Mouse (Mus musculus): Measurements from ENCODE around the gene Ang2. TPM values are rescaled to one million over a fixed set of nuclear protein-coding genes. Genes with fewer than 3 reads are reported as not detected.

The Ang2 gene
- total RNA-seq, 2 experiments from 2014 or later = not detected

DNA sequence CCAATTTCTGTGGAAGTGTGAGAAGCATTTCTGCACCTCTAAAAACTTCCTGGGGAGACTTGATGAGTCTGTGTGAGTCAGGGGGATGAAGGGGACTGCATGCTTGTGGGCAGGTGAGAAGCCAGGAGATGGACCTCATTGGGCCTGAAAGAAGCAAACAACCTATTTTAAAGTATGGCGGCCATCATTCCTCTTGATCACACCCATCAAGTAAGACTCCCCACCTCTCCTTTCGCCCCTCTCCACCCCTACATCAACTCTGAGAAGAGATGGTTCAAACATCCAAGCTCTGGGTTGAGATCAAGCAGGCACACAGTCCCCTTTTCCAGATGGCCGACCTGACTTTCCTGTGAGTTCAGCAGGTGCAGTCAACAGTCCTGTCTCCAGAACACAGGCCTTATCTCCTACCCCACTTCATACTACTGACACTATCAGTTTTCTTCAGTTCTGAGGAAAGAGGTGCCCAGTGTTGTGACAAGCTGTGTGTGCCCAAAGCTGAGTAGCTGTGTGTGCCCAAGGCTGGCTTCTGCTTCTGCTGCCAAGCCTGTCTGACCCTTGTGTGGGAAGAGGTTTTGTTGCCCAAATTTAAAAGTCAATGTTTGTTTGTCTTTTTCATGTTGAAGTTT lies 48.6 kb downstream of the Ang2 start:
- no peak for DNase-seq

DNA sequence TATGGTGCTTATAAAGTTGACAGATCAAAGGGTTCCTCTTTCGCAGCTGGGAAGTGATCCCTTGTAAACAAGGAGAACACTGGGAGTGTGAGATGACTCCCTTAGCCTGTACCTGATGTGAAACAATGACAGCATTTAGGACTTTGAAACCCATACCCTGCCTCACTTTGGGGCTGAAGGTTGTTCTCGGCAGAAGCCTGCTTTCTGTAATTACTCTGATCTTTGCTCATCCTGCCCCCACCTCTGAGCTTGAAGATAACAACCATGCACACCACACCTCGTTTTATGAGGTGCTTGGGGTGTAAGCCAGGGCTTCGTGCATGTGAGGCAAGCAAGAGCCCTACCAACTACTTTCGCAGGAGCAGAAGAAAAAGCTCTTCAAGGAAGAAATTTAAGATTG lies 49.8 kb downstream of the Ang2 start:
- no peak for DNase-seq

DNA sequence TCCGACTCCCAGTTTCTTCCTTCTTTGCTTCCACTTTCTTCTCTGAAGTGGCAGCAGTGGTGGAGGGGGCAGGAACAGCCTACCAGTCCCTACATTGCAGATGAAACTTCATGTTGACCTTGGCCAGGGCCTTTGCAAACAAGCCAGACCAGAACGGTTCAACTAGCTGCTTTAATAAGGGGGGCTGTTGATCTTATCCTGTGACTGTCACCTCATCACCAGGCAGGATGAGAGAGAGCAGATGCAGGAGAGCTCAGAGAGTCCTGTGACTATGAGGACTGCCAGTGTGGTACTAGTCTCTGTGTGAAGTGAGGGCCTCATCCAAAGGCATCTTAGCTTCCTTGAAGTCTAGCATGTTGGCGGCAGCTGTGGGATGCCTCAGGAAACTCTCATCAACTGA lies 50.9 kb downstream of the Ang2 start:
- no peak for DNase-seq

GRCm38 (mm10) chr14:51146685-51147084 lies 52.3 kb downstream of the Ang2 start, which contains the start of gene Rnase1:
Gene Rnase1 (minus strand): TSS chr14:51146785.
- DNase-seq = no peak

- no peak for DNase-seq
Measured at GRCm38 (mm10) chr14:51145521-51145920, 53.4 kb downstream of the Ang2 start.

Other genes with a start within 250 kb of the Ang2 start
- 1 to 10 TPM; 2.1 to 2.9 TPM for gene Pnp2, start 243.2 kb downstream of the Ang2 start, total RNA-seq (2021)
- gene Rnase10, start 191.4 kb downstream of the Ang2 start, total RNA-seq (2021) = under 1 TPM; 0.23 to 0.26 TPM
- gene Rnase9, start 157.3 kb downstream of the Ang2 start, total RNA-seq (2021) = not detected
- gene Rnase11, start 149.0 kb downstream of the Ang2 start, total RNA-seq (2021) = not detected
- not detected for gene Rnase12, start 141.5 kb downstream of the Ang2 start, total RNA-seq (2021)
- gene Olfr750, start 124.7 kb downstream of the Ang2 start, total RNA-seq (2021) = not detected
- gene Rnase4, start 108.1 kb downstream of the Ang2 start, total RNA-seq (2021) = 10 to 100 TPM; 40.6 to 52.3 TPM
- 1 to 10 TPM; 5.5 to 5.8 TPM for gene Ang, start 108.0 kb downstream of the Ang2 start, total RNA-seq (2021)
- not detected for gene Eddm3b, start 84.7 kb downstream of the Ang2 start, total RNA-seq (2021)
- gene Rnase6, start 75.2 kb downstream of the Ang2 start, total RNA-seq (2021) = 1 to 10 TPM in 1 of 2 experiments, under 1 TPM in 1; 0.46 to 1.4 TPM
- not detected for gene Rnase1, start 52.4 kb downstream of the Ang2 start, total RNA-seq (2021)
- not detected for gene Rnase2b, start 36.9 kb downstream of the Ang2 start, total RNA-seq (2021)
- not detected for gene Ear14, start 4.2 kb upstream of the Ang2 start, total RNA-seq (2021)
- gene Rnase2a, start 57.0 kb upstream of the Ang2 start, total RNA-seq (2021) = 10 to 100 TPM in 1 of 2 experiments, 1 to 10 TPM in 1; 4.7 to 13.6 TPM
- gene Gm7247, start 162.6 kb upstream of the Ang2 start, total RNA-seq (2021) = not detected
- gene Vmn2r88, start 211.7 kb upstream of the Ang2 start, total RNA-seq (2021) = not detected